Mouse (Mus musculus): ENCODE measurements at regions not wholly inside any gene's neighbourhood (a gene's known extent, or its start where the extent isn't known, plus 50 kb on each side); places are given as distances from the start of the nearest gene placed in this dataset.

DNA sequence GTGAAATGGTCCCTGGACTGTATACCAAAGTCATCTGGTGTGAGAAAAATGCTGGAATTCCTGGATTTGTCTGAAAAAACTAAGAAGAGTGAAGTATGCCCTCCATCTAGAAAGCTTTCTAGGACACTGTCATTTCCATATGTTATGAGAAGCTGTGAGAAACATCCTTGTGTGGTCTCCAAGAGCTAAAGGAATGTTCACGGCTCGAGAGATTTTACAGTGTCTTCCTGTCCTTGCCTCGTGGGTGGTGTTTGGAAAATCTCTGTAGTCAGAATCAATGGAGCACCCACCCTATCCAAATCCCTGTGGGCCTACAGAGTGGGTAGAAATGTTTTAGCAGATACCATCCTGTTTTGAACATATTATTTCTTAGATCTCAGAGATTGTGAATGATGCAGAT is 487.7 kb downstream of the Hdgfl1 start:
- no peak for TF ChIP-seq POLR2A (IDR thresholded peaks at IDR 0.05; ENCODE audit: insufficient read depth, low read depth, low read length)
- no peak for TF ChIP-seq CTCF (IDR thresholded peaks at IDR 0.05)
- TF ChIP-seq EP300 (IDR thresholded peaks at IDR 0.05; ENCODE audit: insufficient read depth, low read depth, low read length) = no peak
